Mouse (Mus musculus) urinary bladder, postnatal 10 days (tissue): Measurements from ENCODE around the gene C1qtnf4.
A peak's percentile ranks its signal among the peaks of the same experiment; 100 is the strongest.

ENCODE experiments used
- DNase-seq: peaks from one replicate; pipeline ENCODE4 v3.0.0; 2022; ENCODE audit warnings: low spot score

Gene C1qtnf4

DNA sequence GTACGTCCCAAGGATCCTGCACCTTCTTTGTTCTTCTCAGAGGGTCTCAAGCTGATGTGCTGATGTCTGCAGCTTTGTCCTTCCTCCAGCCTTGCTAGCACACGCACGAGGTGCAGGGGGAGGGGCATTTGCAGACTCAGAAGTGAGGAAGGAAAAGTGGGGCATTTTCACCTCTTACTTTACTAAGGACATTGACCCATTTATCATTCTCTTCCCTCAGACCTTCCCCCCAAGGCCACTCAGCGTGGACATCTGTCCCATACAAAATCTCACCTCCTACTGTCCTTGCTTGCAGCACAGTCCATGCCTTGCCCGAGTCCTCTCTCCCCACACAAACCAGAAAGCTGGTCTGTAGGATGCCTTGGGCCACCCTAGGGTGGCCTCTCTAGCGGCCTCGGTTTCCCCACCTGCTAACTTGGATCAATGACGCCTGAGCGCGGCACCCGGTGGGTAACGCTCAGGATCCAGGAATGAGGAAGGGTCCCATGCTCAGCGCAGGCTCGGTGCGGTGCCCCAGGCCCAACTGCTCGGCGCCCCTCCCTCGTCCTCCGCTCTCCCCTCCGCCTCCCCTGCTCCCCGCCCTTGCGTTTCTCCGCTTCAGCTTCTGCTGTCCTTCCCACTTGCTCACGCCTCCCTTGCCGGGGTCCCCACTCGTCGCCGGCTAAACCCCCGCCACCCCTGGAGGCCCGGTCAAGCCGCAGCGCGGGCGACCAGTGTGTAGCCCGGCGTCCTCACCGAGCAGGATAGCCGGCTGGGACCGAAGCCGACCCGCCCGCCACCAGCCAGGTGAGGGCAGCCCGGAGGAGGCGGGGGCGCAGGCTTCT lies at the start of gene C1qtnf4:
TSS of gene C1qtnf4 (plus strand) at position 643 of the 824 bp plus-strand sequence.
- no peak for DNase-seq

DNA sequence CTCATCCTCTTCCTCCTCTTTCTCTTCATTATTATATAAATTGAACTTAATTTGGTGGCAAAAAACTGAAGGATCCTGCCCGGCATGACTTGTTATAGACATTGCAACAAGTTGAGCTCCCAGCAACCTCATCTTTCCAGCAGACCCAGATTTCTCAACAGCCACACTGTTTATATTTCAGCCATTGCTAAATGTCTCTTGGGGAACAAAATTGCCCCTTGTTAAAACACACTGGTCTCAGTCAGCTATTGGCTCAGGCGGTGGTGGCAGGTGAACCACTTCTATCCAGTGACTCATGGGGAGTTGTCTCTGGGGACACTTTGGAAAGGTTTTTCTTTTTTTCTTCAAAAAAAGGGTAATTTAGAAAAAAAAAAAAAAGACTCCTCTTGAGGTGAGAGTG lies 47.0 kb upstream of the C1qtnf4 start:
- DNase-seq = no peak

DNA sequence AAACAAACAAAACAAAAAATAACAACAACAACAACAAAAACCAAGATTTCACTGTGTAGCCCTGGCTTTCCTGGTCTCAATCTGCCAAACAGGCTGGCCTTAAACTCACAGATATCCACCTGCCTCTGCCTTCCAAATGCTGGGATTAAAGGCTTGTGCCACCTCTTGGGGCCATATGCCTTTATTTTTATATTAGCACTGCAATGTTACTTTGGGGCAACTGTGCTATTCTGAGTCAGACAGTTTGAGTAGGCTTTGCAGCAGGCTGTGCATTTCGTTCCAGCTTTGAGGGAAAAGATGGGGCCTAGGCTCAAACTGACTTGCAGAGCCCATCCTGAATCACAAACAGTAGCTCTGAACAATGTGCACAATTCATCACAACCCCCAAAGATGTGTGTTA lies 42.0 kb upstream of the C1qtnf4 start:
- no peak for DNase-seq

DNA sequence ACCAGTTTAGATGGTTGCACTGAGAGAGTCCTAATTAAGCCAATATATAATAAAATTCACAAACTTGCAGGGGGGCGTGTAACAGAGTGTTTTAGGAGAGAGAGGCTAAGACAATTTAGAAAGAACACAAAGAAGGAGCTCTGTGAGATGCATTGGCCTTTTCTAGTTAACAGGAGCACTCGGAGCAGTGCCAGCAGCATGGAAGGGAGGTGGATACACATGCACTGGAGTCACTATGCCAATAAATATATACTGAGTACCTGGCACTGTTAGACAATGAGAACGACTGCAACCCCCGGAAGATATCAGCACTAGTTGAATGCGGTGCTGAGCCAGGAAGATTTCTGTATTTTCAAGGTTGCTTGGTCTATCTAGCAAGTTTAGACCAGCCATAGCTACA lies 41.4 kb upstream of the C1qtnf4 start:
- no peak for DNase-seq

DNA sequence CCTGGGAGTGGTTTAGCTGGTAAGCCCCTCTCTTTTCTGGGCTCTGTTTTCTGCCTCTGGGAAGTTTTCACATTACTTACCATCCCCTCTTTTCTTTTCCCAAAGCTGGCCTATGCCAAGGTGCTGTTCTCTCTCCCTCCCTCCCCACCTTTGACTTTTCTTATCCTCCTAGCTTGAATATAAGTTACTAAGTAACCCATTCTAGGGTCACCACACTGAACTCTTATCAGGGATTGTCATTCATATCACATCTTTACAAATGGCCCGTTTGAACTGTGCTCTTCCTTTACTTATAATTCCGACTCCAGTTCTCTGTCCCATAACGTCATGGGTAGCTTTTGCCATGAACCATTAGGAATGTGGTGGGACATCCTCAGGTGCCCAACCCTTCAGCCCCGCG lies 40.4 kb upstream of the C1qtnf4 start:
- no peak for DNase-seq

DNA sequence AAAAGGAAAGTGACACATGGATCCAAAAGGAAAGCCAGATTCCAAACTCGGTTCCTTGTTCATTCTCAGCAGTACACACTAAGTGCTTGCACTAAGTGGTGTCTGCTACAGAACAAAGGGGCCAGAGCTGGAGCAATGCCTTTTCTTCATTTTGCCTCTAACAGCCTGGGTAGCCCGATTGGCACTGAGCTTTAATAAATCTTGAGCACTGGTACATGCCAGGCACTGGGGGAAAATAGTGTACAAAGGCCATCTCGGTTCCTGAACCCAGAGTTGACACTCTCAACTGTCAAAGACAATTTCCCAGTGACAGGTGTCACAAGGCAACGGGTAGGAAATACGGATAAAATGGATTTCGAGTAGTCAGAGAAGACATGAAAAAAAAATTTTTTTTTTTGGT lies 39.5 kb upstream of the C1qtnf4 start:
- DNase-seq = no peak

DNA sequence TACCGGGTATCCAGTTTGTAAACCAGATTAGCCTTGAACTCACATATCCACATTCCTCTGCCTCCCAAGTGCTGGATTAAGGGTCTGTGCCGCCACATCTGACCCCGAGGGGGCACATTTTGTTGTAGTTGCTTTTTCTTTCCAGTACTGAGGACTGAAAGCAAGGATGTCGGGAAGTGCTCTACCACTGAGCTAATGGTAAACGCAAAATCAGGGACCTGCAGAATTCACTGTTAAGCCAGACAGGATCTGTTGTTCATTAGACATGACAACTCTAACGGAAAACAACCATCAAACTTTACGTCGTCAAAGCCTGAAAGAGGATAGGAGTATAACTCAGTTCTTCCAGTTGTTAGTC lies 39.1 kb upstream of the C1qtnf4 start:
- DNase-seq = no peak

DNA sequence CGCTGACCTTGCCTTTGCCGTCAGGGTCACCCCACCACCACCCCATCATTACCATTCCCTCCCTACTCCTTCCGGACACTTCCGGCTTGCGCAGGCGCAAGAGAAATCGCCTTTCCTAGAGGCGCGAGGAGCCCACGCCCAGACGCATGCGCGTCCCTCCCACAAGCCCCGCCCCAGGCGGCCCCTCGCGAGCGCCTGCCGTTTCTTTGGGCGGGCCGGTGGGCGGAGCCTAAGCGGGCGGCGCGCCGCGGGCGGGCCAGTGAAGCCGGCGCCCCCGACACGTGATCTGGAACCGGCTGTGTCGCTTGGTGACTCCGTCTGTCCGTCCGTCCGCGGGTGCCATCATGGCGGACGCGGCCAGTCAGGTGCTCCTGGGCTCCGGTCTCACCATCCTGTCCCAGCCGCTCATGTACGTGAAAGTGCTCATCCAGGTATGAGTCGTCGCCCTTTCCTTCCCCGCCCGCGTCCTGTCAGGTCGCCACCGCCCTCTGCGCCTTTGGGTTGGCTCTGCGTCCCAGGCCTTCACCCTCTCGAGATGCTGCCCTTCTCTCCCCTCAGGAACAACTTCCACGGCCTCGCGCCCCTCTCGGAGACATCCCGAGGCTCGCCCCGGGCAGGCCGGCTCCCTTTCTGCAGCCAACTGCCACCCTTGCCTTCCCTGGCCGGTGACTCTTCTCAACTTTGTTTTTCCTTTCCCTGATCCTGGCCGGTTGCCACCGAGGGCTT lies 38.5 kb upstream of the C1qtnf4 start, which contains the start of gene Mtch2:
TSS of gene Mtch2 (plus strand) at position 201 of the 726 bp plus-strand sequence.
- DNase-seq = peak; percentile 83

DNA sequence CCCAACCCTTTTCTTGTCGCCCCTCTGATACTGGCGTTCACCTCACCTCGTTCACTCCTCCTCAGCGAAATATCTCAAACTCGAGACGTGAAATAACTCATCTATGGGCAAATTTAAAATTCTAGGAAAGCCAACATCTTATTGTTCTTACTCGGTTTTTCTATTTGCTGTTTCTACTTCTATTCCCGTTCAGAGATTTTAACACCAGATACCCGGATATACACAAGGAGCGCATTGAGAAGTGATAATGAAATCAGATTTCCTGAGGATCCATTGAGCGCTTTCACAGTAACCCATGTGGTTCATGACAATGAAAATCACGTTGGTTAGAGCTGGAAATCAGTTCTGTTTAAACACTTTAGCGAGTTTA lies 38.0 kb upstream of the C1qtnf4 start:
- DNase-seq = no peak

DNA sequence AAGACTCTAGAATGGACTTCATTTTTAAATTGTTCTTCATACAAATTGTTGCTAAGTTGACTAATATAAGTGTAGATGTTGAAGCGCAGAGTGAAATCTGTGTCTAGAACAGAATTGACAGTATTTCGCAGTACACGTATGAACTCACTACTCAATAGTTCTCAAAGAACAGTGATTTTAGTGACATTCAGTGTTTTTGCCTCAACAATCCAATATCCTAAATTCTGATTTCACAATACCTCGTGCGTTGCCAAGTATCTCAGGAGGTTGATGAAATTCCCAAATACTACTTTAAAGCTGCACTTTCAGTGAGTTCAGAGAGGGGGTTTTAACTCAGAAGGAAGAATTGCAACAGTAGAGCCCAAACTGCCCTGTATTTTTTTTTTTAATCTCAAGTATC lies 37.3 kb upstream of the C1qtnf4 start:
- DNase-seq = no peak

DNA sequence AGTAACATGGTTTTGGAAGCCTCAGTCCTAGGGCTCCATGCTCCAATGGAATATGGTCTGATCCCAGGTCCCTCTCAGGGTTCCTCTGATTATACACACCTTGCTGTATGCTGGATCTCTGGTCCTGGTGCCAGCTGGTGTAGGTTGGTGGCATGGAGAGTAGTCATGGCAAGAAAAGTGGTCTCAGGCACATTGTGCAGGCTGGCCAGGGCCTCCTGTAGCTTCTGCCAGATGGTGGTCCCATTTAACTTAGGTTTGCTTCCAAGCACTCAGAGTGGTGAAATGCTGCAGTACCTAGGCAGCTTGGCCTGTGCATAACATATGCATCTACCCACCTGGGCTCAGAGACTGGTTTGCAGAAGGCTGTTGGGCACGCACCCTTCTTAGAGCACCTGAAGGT lies 35.3 kb upstream of the C1qtnf4 start:
- no peak for DNase-seq

DNA sequence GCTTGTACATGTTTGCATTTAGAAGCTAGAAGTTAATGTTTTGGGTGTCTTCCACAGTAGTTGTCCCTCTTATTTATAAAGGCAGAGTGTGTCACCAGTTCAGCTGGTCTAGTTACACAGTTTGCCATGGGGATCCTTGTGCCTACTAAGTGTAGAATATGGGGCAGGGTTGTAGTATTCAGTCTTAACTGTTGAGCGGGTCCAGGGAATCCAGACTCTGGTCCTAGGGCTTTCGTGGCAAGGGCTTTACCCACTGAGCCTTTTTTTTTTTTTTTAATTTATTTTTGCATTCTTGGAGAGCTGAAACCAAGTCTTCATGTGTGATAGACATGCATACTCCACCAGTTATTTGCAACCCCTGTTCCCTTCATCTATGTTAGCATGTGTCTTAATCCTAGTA lies 24.2 kb upstream of the C1qtnf4 start:
- no peak for DNase-seq

DNA sequence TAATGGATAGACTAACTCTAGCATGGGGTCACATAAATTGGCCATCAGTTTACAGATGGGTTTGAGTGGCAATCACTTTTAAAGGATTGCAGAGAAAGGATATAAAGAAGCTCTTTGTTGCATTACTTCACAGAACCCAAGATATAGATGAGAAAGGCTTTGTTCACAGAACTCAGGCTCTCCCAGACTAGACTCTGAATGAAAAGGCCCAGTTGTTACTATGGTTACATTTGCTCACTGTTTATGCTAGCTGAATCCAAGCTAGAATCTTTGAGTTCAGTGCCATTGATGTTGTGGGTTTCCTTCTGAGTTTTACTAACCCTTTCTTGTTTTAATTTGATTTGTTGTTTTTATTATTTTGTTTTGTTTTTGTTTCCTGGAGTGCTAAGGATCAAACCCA lies 21.5 kb upstream of the C1qtnf4 start:
- no peak for DNase-seq

DNA sequence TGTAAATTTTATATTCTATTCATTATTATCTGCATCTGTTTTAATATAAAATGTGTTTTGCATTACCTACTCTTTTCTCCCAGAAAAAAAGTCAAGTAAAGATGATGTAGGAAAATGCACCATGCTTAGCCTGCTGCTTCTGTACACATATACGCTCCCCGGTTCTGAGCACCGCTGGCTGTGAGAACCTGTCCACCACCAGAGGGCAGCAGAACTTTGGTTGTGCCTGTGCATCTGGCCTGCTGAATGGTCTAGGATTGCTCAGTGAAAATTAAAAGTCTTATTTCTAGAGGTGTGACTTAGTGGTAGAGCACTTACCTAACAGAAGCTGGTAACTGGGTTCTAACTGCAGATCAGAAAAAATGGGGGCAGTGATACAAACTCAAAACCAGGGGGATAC lies 19.1 kb upstream of the C1qtnf4 start:
- DNase-seq = peak; percentile 38

DNA sequence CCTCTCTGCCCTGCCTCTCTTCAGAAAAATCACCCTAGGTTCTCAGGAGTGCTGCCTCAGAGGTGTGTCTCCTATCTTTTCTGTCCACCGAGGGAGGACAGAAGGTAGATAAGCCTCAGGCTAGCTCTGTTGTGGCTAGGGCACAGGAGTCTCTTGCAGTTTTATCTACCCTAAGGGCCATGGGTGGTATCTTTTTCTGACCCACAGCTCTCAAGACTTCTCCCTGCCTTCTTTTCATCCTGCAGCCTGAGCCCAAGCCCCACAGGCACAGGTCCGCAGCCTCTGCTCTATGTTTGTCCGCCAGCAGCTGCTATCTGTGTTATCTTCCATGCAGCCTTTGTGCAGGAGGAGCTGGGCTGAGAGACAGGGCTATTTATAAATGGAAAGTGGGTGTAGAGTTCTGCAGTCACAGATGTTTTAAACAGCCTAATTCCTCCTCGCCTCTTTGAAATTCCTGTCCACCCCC lies 15.5 kb upstream of the C1qtnf4 start:
- no peak for DNase-seq

DNA sequence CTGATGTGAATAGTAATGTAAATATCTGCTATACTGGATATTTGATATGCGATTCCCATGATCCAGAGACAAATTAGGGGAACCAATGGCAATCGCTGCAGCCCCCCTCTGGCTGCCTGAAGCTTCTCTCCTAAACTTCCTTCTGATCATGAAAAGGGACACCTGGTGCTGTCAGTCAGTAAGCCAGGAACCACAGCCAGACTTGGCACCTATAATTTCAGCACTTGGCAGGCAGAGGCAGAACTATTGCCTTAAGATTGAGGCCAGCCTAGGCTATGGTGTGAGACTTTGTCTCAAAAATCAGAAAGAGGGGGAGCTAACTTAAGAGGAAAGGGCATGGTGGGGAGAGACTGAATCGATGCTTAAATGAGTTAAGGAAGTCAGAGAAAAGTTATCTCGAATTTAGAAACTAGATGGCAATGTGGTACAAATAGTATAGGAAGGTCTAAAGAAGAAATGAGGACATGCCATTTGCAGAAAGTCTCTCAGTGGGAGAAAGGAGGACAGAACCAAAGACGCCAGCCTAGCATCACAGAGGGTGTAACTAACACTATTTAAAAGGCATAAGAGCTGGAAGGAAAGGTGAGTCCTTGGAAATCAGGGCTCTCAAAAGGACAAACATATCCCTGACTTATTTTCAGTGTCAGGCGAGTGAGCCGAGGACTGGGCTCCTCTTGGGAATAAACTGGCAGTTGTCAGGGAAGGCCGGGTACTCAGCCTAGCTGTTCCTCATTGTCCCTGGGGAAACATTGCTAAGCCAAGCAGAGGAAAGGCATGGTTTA lies 14.3 kb upstream of the C1qtnf4 start:
- DNase-seq = no peak

DNA sequence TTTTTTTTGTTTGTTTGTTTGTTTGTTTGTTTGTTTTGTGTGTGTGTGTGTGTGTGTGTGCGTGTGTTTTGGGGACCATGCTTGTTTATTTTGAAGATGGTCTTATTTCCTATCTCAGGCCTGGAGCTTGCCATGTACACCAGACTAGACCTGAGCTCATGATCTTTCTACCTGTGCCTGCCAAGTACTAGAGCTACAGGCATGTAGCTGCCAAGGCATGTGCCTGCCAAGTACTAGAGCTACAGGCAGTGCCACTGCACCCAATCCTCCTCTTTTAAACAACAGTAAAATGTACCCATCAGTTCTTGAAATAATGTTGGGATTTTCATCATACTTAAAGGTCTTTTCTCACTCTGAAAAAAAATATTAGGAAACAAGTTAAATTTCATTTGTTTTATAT lies 11.6 kb upstream of the C1qtnf4 start:
- no peak for DNase-seq

DNA sequence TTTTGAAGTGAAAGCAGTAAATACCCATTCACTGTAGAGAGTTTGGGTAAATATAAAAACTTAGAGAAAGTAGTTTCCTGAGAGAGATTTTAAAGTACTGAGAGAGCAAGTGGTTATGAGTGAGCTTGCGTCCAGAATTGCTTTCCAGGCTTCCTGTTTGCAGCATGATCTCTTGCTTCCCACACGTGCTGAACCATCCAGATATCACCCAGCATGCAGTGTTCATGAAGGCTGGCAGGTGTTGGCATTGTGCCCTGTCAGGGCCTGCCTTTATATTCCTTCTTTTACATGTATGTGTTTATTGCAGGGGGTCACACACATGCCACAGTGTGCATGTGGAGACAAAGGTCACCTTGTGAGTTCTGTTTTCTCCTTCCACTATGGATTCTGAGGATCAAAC lies 10.4 kb upstream of the C1qtnf4 start:
- DNase-seq = no peak

DNA sequence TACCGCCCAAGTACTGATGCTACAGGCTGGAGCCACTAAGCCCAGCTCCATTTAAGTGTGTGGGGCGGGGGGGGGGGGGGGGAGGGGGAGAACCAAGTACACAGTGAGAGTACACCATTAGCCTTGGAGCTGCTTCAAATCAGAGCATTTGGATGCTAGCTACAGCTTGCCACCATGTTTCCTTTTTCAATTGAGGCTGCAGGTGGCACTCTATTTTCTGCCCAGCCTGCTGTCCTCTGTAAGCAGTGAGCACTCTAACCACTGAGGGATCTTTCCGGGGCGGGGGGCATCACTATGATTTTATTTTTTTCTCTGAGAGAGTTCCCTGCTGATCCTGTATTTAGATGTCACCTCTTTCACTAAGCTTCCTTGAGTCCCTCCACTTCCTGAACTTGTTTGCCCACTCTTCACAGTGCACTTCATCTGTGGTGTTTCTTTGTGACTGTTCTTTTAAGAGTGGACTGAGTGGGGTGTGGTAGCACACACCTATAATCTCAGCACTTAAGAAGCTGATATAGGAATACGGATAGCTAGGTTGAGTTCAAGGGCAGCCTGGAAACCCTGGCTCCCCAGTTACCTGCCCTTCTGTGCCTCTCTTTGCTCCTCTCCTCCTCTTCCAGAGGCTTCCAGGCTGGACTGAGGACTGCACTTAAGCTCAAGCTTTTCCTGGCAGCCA lies 7.9 kb upstream of the C1qtnf4 start:
- DNase-seq = no peak

DNA sequence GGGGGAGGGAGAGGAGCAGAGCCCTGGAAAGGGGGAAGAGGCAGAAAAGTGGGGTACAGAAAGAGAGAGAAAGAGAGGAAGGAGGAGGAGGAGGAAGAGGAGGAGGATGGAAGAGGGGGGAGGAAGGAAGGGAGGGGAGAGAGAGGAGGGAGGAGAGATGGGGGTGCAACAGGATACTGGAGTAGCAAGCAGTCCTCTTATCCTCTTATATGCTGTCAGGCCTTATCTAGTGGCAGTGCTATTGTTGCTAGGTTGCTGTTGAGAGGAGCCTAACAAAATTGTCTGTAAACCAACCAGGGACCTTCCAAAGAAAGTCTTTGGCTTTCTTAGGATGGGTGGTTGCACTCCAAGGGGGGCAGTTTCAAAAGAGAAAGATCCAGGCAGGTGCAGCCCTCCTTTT lies 6.2 kb upstream of the C1qtnf4 start:
- no peak for DNase-seq

DNA sequence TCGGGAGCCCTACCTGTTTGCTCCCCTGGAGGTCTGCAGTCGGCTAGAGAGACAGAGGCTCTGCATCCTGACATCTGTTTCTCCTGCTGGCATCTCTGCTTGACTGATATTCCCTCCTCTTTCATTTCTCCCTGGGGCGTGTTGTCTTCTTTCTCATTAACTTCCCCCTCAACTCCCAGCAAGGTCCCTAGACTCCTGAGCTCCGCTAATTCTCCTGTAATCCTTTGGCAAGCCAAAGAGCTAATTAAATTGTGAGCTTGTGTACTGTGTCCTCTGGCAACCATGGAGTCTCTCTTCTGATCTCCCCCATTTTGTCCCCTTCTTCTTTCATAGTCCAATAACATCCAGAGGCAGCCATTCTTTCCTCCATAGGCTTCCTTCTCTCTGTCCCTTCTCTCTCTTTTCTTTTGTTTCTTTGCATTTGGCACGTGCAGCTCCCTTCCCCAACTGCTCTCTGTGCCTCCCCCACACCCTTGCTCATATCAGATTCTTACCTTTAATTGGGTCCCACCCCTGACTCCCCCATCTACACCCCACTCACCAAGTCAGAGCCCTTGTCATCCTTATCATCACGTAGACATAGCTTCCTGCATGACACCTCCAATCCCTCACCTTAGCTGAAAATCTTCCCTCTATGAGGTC lies 5.4 kb upstream of the C1qtnf4 start:
- DNase-seq = no peak

DNA sequence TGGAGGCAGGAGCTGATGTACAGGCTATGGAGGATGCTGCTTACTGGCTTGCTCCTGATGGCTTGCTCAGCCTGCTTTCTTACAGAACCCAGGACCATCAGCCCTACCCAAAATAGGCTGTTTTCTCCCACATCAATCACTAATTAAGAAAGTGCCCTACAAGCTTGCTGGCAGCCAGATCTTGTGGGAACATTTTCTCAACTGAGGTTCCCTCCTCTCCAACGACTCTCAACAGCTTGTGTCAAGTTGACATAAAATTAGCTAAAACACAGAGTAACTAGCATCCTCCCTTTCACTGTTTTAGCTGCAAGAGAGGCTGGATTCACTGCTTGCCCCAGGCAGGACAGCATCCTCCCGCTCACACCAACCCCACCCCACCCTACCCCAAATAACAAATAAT lies 3.8 kb upstream of the C1qtnf4 start:
- DNase-seq = no peak
